Mouse (Mus musculus) kidney, postnatal 36 days (tissue): Measurements from ENCODE around the gene Tet3.

Experiments
- DNase-seq, 2 experiments: peaks; one replicate each; pipeline ENCODE4 v3.0.0; 2021 to 2022; ENCODE audit warnings: mixed read lengths in 2 of 2

The Tet3 gene

GRCm38 (mm10) chr6:83439119-83439767 lies 19.6 kb downstream of the Tet3 start:
- no peak for DNase-seq

GRCm38 (mm10) chr6:83438584-83438983 lies 20.3 kb downstream of the Tet3 start:
- no peak for DNase-seq

- DNase-seq, result no peak
Observed at GRCm38 (mm10) chr6:83437802-83438201, 21.1 kb downstream of the Tet3 start.

GRCm38 (mm10) chr6:83437225-83437624 lies 21.7 kb downstream of the Tet3 start:
- DNase-seq, result no peak

- DNase-seq, result no peak
Observed at GRCm38 (mm10) chr6:83436547-83436946, 22.3 kb downstream of the Tet3 start.

GRCm38 (mm10) chr6:83435174-83435573 lies 23.7 kb downstream of the Tet3 start:
- peak in 1 of 2 experiments; percentile 59 for DNase-seq

GRCm38 (mm10) chr6:83433546-83433945 lies 25.3 kb downstream of the Tet3 start:
- peak in 1 of 2 experiments; percentile 60 for DNase-seq

- no peak for DNase-seq
Observed at GRCm38 (mm10) chr6:83432966-83433365, 25.9 kb downstream of the Tet3 start.

- peak; percentile 34 to 59 for DNase-seq
Observed at GRCm38 (mm10) chr6:83427968-83428731, 30.7 kb downstream of the Tet3 start.

- no peak for DNase-seq
Observed at GRCm38 (mm10) chr6:83427512-83427911, 31.4 kb downstream of the Tet3 start.

GRCm38 (mm10) chr6:83426576-83426975 lies 32.3 kb downstream of the Tet3 start:
- peak in 1 of 2 experiments; percentile 46 for DNase-seq

GRCm38 (mm10) chr6:83424053-83424404 lies 34.9 kb downstream of the Tet3 start:
- no peak for DNase-seq

- DNase-seq, result no peak
Observed at GRCm38 (mm10) chr6:83423400-83424052, 35.4 kb downstream of the Tet3 start.

GRCm38 (mm10) chr6:83421866-83422649 lies 36.8 kb downstream of the Tet3 start:
- peak; percentile 87 to 93 for DNase-seq

GRCm38 (mm10) chr6:83419516-83419915 lies 39.4 kb downstream of the Tet3 start:
- DNase-seq, result peak in 1 of 2 experiments; percentile 41

GRCm38 (mm10) chr6:83417531-83417930 lies 41.4 kb downstream of the Tet3 start:
- DNase-seq, result no peak

GRCm38 (mm10) chr6:83417104-83417502 lies 41.8 kb downstream of the Tet3 start:
- DNase-seq, result no peak

- DNase-seq, result no peak
Observed at GRCm38 (mm10) chr6:83416261-83417103, 42.4 kb downstream of the Tet3 start.

- no peak for DNase-seq
Observed at GRCm38 (mm10) chr6:83415356-83415940, 43.4 kb downstream of the Tet3 start.

GRCm38 (mm10) chr6:83414601-83415355 lies 44.1 kb downstream of the Tet3 start:
- no peak for DNase-seq

- DNase-seq, result no peak
Observed at GRCm38 (mm10) chr6:83413686-83414085, 45.2 kb downstream of the Tet3 start.
